Mouse (Mus musculus) cortical plate, adult 2 months (tissue): Measurements from ENCODE around the gene Mrtfa.

ENCODE experiments used
- CTCF ChIP-seq: fragments of 200-500 bp; IDR thresholded peaks from 2 replicates; pipeline ENCODE4 v1.5.1; 2011; ENCODE audit warnings: mild to moderate bottlenecking, control low read depth, low read length; ENCODE audit not compliant: insufficient read depth; ENCODE audit errors: extremely low read depth
- POLR2A ChIP-seq: fragments of 200-500 bp; IDR thresholded peaks from 2 replicates; pipeline ENCODE4 v1.6.1; 2011; ENCODE audit warnings: mild to moderate bottlenecking, low read length, control low read depth; ENCODE audit not compliant: insufficient read depth; ENCODE audit errors: extremely low read depth

GRCm38 (mm10) chr15:81118226-81118625 is 72.3 kb downstream of the Mrtfa start:
- TF ChIP-seq POLR2A, result no peak
- TF ChIP-seq CTCF, result no peak
